9 mouse cellular contexts compared by ENCODE assay signal in the genomic region with DNA sequence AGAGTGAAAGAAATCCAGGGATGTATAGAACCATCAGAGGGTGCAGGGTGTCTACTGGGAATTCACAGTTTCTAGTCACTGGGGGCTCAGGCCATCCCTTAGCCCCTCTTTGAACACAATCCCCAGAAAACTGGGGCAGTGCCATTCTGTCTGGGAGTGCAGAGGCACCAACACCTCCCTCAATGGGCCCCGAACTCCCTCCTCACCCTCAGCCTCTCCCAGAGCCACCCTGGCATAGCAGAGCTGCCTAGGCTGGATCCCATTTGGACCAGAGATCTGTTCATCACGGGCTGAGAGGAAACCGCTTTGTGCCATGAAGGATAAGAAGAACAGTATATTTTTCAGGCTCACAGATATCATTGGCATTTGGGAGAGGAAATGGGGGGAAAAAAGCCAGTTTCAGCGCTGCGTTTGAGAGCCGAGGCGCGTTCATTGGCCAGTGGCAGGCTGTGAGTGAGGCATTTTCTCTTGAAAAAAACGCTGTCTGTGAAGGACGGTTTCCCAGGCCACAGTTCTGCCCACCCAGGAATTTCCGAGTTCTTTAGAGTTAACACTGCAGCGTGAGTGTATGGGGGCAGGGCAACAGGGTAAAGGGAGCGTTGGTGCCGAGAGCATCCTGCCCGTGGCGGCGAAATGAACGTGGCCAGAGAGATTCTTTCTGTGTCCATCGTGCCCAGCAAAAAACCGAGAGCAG.
DNase-seq lines count a peak whose midpoint lies in the region; ATAC-seq lines count a peak whose summit lies in the region.
"Had no signal": no experiment of that assay in that cellular context is flagged by ENCODE, and none has a peak within 500 bp of the region (broad histone marks: within the 10 kb centered on the region; RNA-seq: fewer than 3 reads in every experiment).

No protein-coding gene starts in this region.

- peaks cover 30% of the 10 kb centered on the region for H3K4me1 ChIP-seq in hindbrain, embryonic 13.5 days (replicated peaks)

- H3K27ac ChIP-seq in hindbrain, embryonic 13.5 days: peak overlapping the region; percentile 86

- peak; percentile 15 for DNase-seq in layer of hippocampus, adult 9-11 months
- DNase-seq in layer of hippocampus, adult 9-10 months (ENCODE audit: low spot score): no peak
- peak; percentile 17 for DNase-seq in embryo, embryonic 11.5 days (ENCODE audit: low read depth, low spot score)
- DNase-seq in natural killer cell, adult 2 months (ENCODE audit: low spot score in 2 of 2): peak; percentile 24 to 33
- DNase-seq in frontal cortex, postnatal 10 days (ENCODE audit: low spot score in 2 of 2): no peak
- no peak for DNase-seq in testis, postnatal 10 days (ENCODE audit: low spot score)
- DNase-seq in adrenal gland, adult 2 months: no peak

- peak overlapping the region; percentile 64 for H3K9ac ChIP-seq in hindbrain, embryonic 13.5 days

- peak overlapping the region; percentile 58 for H3K4me2 ChIP-seq in hindbrain, embryonic 13.5 days

- H3K36me3 ChIP-seq in hindbrain, embryonic 13.5 days: no peaks in the 10 kb centered on the region

- H3K9me3 ChIP-seq in hindbrain, embryonic 13.5 days: no peaks in the 10 kb centered on the region

- WGBS in hindbrain, embryonic 13.5 days: 15% methylated on average over 20 of the region's 20 CpGs

- peaks cover 5% of the 10 kb centered on the region; the same call in 1 of the 2 replicates for H3K27me3 ChIP-seq in hindbrain, embryonic 13.5 days
- H3K27me3 ChIP-seq: Patski had no signal

- ATAC-seq in hindbrain, embryonic 13.5 days (ENCODE audit: low FRiP score): peak; percentile 75
- ATAC-seq: Patski had no signal

- H3K4me3 ChIP-seq in hindbrain, embryonic 13.5 days: peak overlapping the region; percentile 34

Comparison
In these comparisons a context has a peak if more than half of its experiments do, and no peak if none do; other contexts are left out.
1. DNase-seq: peak in layer of hippocampus, adult 9-11 months (single experiment), embryo, embryonic 11.5 days (single experiment) and natural killer cell, adult 2 months (2 of 2); none in layer of hippocampus, adult 9-10 months (single experiment), frontal cortex, postnatal 10 days (0 of 2), testis, postnatal 10 days (single experiment) and adrenal gland, adult 2 months (single experiment).